Mouse (Mus musculus) frontal cortex, postnatal 25 days (tissue): ENCODE measurements around the gene Vwa7.
"Not testable (repeated sequence)": the region's sequence is repeated elsewhere in the genome, so short reads cannot be mapped to it uniquely, and the experiment has no call there.

ENCODE experiments used
- DNase-seq, 2 experiments: peaks; one replicate each; pipeline ENCODE4 v3.0.0; 2022; ENCODE audit warnings: low spot score in 2 of 2

The Vwa7 gene

DNA sequence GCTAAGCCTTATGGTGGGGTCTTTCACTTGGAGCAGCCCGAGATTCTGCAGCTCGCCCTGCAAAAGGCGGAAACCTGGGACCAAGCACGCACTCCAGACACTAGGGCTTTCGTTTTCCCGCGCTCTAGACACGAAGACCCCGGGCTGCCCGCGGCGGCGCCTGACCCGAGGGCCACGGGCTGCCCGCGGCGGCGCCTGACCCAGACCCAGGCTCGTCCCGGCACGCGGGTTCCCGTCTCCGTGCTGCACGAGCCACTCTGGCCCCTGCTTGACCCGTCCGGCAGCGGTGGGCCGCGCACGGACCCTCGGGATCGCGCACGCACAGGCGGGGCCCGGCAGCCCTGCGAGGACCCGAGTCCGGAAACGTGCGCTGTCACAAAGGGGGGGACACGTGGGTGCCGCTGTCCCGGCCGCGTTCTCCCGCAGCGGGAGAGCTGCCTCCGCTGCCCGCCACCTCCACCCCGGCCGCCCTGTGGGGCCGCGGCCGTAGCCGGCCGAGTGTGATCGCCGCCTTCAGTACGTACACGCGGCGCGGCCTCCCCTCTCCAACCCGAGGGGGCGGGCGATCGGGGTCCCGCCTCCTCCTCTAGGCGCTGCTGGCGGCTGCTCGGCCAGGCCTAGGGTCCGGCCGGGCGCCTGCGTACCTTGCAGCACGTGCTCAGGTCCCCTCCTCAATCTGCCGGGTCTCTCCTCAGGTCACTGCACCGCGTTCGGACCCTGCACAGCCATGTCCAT, 15.5 kb upstream of the Vwa7 start, which contains the start of gene Vars:
Gene Vars, plus strand, starts transcription at position 271 of the 735 bp plus-strand sequence.
- peak; percentile 65 to 70 for DNase-seq

DNA sequence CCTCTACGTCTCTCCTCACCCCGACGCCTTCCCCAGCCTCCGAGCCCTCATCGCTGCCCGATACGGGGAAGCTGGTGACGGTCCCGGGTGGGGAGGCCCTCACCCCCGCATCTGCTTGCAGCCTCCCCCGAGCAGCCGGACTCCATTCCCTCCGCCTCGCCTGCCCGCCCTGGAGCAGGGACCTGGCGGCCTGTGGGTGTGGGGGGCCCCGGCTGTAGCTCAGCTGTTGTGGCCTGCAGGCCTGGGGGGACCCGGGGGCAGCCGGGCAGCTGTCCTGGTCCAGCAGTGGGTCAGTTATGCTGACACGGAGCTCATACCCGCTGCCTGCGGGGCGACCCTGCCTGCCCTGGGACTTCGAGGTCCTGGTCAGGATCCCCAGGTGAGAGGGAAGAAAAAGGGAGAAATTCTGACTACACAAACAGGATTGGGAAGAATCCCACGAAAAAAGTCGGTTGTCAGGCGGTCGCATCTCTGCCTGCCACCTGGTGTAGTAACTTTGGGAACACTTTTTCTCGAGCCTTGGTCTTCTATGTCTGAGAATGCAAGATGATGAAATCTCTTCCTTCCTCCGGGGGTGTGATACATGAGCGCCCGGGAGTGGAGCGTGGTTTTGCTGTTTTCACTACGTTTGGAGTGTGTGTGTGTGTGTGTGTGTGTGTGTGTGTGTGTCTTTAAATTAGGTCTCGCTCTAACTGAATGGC, 14.8 kb upstream of the Vwa7 start:
- DNase-seq, result no peak

DNA sequence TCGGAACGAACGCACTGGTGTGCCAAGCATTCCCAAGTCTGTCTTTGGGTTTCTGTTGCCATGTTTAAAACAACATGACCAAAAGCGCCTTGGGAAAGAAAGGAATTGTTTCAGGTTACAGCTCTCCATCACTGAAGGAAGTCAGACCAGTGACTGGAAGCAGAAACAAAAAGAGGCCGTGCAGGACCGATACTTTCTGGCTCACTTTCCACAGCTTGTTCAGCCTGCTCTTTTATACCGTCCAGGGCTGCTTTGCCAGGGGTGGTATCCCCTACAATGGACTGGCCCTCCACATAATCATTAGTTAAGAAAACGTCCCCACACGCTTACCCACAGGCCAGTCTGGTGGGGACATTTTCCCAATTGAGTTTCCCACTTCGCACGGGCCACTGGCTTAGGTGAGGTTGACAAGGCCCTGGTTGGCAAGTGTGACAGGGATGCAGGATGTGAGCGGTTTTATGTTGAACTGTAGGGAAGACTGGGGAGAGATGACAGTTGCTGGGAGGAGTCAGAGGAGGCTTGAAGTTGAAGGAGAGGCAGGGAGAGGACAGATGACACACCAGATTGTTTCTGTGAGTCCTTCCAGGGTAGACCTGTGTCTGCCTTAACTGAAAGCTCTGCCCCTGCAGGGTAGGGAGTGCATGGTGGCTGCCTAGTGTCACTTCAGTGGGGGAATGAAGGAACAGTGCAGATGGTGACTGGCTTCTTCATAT, 14.1 kb upstream of the Vwa7 start:
- DNase-seq, result no peak

GRCm38 (mm10) chr17:35003022-35003838, 13.1 kb upstream of the Vwa7 start:
- DNase-seq, result no peak

- no peak for DNase-seq
Measured at GRCm38 (mm10) chr17:35004075-35004717, 12.2 kb upstream of the Vwa7 start.

- no peak for DNase-seq
Measured at GRCm38 (mm10) chr17:35005158-35005557, 11.2 kb upstream of the Vwa7 start.

DNA sequence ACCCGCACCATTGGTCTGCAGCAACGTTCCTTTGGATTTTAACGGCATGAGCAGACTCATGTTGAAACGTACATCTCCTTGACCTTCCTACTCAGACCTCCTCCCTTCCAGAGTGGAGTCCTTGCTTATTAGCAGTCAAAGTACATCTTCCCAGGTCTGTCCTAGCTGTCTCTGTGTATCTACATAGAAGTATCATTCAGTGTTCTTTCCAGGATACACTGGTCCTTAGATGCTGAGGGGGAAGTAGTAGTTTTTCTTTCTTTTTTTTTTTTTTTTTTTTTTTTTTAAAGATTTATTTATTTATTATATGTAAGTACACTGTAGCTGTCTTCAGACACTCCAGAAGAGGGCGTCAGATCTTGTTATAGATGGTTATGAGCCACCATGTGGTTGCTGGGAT, 10.5 kb upstream of the Vwa7 start:
- DNase-seq, result not testable (repeated sequence)

DNA sequence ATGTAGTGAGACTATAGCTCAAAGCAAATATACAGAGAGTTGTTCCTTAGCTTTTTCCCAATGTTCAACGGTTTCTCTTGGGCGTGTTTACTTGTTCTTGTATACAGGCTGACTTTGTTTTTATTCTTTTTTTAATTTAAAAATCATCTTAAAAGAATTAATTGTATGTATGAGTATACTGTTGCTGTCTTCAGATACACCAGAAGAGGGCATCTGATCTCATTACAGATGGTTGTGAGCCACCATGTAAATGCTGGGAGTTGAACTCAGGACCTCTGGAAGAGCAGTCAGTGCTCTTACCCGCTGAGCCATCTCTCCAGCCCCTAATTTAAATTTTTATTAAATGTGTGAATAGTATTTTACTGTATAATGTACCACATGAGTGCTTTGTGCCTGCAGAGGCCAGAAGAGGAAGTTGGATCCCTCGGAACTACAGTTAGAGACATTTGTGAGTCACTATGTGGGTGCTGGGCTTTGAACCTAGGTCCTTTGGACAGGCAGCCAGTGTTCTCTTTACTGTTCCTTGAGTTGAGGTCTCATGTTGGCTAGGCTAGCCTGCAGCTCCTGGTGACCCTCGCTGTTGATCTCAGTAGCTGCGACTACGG, 8.9 kb upstream of the Vwa7 start:
- DNase-seq, result no peak

DNA sequence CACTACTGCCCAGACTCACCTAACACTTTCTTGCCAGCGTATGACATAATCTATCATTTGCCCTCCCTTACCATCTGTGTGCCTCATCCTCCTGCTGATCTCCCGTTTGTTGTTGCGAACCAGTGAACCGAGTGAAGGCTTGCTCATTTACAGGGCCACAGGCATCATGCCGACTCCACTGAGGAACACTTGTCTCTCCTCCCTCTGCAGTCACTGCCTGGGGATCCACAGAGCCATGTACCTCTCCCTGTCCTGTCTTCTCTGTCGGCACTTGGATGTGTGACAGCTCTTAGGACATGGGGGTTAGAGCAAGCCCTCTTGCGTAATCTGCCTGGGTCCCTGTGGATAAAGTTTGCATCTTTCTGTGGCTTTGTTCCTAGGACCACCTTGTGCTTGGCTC, 6.8 kb upstream of the Vwa7 start:
- DNase-seq, result no peak

DNA sequence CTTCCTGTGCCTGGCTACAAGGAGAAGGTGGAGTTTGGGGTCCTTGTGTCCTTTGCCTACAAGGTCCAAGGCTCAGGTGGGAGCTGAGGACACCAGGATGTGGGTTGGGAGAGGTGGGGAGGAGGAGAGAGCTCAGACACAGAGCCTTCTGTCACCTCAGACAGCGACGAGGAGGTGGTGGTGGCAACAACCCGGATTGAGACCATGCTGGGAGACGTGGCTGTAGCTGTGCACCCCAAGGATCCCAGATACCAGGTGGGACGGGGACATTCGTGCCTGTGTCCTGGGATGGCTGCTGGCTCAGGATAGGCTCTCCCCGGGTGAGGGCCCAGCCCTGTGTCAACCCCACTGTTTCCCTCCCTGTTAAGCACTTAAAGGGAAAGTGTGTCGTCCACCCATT, 4.9 kb upstream of the Vwa7 start:
- DNase-seq, result no peak

GRCm38 (mm10) chr17:35012430-35012829, 3.9 kb upstream of the Vwa7 start:
- no peak for DNase-seq

GRCm38 (mm10) chr17:35013221-35013620, 3.2 kb upstream of the Vwa7 start:
- no peak for DNase-seq

GRCm38 (mm10) chr17:35015296-35015695, 1.1 kb upstream of the Vwa7 start:
- DNase-seq, result no peak

DNA sequence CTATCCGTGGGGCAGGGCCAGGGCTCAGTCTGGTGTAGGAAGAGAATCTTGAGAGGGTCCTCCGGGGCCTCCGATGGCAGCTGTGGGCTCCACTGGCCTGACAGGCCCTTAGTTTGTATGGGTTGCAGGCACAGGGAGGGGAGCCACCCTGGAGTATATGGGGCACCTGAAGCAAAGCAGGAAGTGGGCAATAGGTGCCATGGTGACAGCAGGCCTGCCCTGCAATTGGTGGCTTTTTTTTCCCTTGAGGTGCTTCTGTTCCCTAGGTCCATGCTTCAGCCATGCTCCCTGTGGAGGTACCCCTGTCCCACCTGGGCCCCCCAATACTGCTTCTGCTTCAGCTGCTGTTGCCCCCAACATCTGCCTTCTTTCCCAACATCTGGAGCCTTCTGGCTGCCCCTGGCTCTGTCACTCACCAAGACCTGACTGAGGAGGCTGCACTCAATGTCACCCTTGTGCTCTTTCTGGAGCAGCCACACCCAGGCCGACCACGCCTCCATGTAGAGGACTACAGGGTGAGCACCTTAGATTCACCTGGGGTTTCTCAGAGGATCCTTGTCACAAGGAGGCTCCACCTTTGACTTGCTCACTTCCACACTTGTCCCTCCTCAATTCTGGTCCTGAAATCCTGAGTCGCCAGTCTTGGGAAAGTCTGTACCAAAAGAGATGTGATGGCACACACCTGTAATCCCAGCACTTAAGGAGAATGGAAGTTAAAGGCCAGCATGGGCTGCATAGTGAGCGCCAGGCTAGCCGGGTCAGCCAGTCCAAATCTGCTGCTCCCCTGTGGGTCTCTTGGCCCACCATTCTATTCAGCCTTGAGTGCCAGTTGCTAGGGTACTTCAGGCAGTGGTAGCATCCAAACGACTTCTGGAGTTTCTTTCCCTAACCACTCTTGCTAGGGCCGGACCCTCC, 669 bp downstream of the Vwa7 start:
- DNase-seq, result no peak

DNA sequence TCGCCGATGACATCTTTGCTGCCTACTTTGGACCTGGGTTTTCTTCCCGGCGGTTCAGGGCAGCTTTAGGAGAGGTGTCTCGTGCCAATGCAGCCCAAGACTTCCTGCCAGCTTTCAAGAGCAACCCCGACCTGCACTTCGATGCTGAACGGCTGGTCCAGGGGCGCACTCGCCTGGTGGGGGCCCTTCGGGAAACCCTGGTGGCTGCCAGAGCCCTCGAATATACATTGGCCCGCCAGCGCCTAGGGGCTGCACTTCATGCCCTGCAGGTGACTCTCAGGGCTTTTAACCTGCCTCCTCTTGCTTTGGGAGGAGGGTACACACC, 1.3 kb downstream of the Vwa7 start:
- no peak for DNase-seq

DNA sequence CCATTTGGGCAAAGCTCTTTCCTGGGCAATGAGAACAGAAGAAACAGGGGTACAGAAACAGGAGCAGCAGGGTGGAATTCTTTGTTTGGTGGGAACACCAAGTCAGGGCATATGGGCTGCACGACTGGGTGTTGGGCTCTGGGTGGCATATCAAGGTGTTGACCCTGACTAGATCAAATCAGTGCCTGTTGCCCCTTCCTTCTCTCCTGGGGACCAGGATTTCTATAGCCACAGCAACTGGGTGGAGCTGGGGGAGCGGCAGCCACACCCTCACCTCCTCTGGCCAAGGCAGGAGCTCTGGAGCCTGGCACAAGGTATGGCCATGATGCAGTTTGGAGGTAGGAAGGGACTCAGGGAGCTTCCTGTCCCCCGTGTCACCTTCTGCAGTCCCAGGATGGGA, 1.8 kb downstream of the Vwa7 start:
- DNase-seq, result no peak

DNA sequence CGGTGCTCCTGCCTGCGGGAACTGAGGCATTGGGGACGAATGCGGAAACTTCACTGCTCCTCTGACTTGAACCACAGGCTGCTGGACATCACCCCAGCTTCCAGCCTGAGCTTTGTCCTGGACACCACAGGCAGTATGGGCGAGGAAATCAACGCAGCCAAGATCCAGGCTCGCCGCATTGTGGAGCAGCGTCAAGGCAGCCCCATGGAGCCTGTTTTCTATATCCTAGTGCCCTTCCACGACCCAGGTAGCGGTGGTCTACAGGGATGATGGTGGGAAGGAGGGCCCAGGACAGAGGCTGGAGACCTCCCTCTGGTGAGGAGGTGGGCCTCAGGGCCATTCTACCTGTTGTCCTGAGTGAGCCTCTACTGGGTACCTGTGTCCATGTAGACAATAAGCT, 3.5 kb downstream of the Vwa7 start:
- no peak for DNase-seq

DNA sequence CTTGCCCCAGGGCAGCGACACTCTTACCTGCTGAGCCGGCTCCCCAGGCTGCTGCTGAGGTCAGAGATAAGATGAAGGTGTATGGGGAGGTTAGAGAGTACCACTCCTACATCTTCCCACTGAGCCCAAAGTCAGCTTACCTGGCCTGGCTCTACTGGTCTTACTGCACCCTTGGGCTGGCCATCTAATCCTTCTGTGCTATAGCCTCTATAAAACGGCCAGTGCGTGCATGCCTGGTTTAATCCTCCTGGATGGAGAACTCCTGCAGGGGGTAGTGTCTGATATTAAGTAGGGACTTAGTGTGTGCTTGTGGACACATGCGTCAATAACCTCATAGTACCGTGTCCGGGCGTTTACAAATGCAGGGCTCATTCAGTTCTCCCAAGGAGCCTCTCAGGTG, 4.2 kb downstream of the Vwa7 start:
- no peak for DNase-seq

GRCm38 (mm10) chr17:35021163-35021808, 4.9 kb downstream of the Vwa7 start:
- DNase-seq, result peak; percentile 83 to 92
